Mouse (Mus musculus): ENCODE measurements around the gene Luc7l3. TPM values are rescaled to one million over a fixed set of nuclear protein-coding genes. Genes with fewer than 3 reads are reported as not detected.

Luc7l3 gene
- 5.7 and 14.1 TPM in 2 replicates for polyA plus RNA-seq (2012; rRNA removed; ENCODE audit: low replicate concordance)

DNA sequence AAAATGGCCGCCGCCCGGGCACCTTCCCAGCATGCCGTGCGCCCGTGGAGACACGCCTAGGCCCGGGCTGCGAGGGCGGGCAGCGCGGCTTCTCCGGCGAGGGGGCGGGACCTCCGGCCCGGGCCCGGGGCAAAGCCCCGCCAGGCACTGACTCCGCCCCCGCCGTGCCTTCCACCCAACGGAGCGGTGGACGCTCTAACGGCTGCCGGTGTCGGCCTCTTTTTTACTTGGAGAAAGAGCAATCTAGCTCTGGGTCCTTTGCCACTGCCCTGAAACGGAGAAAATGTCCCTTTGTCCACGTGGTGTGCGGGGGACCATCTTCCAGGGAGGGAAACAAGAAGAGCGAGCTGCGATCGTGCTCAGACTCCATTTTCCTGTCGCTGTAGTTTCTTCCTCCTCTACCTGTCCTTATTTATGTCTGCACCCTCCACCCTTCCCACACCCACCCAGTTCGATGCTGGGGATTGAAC is at the start of gene Luc7l3:
Gene Luc7l3 (minus strand): TSS at position 58 of the 470 bp plus-strand sequence.

DNA sequence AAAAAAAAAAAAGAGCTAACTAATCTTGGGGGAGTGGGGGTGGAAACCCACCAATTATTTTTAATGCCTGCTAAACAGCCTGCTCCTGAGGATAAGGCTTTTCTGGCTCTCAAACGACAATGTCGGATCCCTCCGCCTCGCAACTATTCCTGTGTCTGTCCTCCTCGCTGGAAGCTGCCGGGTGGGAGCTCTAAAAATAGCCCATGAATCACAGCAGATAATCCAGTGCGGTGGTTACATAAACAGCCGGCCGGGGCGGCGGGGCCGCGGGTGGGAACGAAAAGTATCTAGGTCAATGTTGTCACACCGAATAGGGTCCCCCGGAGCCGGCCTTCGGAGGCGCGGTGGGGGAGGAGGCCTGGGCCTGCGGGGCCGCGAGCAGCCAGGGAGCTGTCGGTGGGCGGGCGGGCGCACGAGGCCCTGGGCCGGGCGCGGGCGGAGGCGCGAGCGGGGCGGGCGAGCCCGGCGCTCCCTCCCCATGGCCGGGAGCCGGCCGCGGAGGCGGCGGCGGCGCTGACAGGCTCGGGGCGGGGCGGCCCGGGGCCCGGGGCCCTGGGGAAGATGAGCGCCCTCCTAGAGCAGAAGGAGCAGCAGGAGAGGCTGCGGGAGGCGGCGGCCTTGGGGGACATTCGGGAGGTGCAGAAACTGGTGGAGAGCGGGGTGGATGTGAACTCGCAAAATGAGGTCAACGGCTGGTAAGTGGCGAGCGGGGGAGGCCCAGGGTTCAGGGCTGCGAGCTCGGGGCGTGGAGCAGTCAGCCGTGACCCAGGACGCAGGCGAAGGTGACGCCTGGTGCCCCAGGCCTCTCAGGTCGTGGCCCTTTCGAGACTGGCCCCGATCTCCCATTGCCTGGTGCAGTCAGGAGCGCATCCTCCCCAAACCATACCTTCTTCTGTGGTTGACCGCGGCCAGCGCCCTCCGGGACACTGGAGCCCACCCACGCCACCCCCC is 6.2 kb upstream of the Luc7l3 start, which contains the start of gene Ankrd40:
Gene Ankrd40 (plus strand): TSS at position 309 of the 951 bp plus-strand sequence.

DNA sequence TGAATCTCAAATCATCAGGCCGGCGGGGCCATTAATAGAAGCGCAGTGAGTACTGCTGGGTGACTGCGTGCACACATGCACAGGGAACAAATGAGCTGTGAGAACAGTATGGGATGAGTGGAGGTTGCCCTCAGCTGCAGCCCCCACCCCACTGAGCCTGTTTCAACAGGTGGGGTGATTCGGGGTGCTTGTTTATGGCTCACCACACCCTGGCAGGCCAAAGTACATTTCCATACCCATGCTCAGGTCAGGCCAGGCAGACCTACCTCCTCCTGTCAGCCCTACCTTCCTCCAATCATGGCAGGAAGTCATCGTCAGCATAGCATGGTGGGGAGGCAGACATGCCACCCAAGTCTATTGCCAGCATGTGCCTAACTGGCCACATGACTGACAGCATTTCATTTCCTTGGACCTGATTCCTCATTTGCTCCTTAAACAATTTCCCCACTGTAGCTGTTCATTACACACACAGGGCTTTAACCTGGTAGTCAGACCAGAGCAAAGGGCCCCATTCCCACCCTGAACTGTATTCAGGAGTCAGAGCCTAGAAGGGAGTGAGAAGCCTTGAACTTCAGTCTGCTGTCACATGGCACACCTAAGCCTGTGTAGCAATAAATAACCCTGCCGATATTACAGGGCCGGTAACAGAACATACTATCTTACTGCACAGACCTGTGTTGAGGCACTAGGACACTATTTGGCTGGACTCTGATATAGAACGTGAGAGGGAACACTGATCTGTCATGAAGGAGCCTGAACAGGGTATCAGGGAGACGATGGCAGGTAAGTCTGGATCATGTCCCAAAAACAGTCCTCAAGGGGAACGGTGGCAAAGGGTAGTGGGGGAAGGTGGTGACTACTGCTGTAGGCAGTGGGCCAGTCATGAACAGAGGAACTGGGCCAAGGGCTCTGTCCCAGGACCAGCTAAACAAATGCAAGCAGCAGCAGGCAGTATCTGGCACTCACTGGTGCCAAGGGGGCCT is 40.3 kb downstream of the Luc7l3 start, which contains the start of gene Gm21885:
Gene Gm21885 (plus strand): TSS at position 675 of the 983 bp plus-strand sequence.

DNA sequence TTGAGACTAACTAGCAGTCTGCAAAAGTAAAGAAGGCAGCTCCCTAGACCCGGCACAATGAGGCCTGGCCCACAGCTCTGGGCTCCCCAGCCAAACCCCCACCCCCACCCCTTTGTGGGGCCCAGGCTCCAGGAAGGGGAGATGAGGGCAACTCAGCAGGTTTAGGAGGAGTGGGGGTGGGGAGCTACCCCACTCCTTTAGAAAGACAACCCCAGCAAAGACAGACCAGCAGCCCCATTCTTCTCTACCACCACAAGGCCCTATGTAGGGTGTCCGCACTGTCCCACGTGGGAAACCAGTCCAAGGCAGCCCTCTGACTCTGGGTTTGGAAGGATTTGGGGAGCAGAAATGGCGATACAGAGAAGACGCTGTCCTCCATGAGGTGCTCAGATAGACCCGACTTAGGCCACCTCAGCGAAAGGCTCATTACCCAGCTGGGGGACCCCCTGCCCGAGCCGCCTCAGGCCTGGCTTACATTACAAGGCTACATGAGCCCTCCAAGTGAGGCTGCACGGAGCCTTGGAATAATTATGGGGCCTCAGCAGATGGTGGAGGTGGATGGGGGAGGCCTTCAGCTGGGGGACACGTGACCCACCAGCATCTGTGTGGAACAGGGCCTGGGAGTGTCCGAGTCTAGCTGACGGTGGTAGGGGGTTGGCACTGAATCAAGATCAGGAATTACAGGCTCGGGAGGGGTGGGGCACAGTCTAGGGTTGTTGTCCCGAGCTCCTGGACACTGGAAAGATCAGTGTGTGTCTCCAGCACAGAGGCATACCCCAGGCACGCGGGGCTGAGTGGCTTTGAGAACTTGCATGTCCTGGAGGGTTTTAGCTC is 75.6 kb downstream of the Luc7l3 start, which contains the start of gene Wfikkn2:
Gene Wfikkn2 (minus strand): TSS at position 51 of the 834 bp plus-strand sequence.

Other genes starting within 250 kb of the Luc7l3 start
- 55.1 and 101 TPM in 2 replicates for gene Tob1, start 110.5 kb downstream of the Luc7l3 start, polyA plus RNA-seq (2012; rRNA removed; ENCODE audit: low replicate concordance)
- 0.61 and 2.1 TPM in 2 replicates for gene Wfikkn2, start 76.0 kb downstream of the Luc7l3 start, polyA plus RNA-seq (2012; rRNA removed; ENCODE audit: low replicate concordance)
- gene Gm21885, start 40.1 kb downstream of the Luc7l3 start, polyA plus RNA-seq (2012; rRNA removed; ENCODE audit: low replicate concordance): not detected in 2 replicates
- 131 and 159 TPM in 2 replicates for gene Ankrd40, start 6.0 kb upstream of the Luc7l3 start, polyA plus RNA-seq (2012; rRNA removed; ENCODE audit: low replicate concordance)
- 17.6 and 20.2 TPM in 2 replicates for gene Abcc3, start 71.0 kb upstream of the Luc7l3 start, polyA plus RNA-seq (2012; rRNA removed; ENCODE audit: low replicate concordance)
- gene Cacna1g, start 152.2 kb upstream of the Luc7l3 start, polyA plus RNA-seq (2012; rRNA removed; ENCODE audit: low replicate concordance): 56.3 and 63.6 TPM in 2 replicates
- 0.07 and 0.36 TPM in 2 replicates for gene Spata20, start 164.2 kb upstream of the Luc7l3 start, polyA plus RNA-seq (2012; rRNA removed; ENCODE audit: low replicate concordance)
- gene Epn3, start 178.0 kb upstream of the Luc7l3 start, polyA plus RNA-seq (2012; rRNA removed; ENCODE audit: low replicate concordance): 6.2 and 14.0 TPM in 2 replicates
- gene Mycbpap, start 199.8 kb upstream of the Luc7l3 start, polyA plus RNA-seq (2012; rRNA removed; ENCODE audit: low replicate concordance): 1.2 and 1.5 TPM in 2 replicates
- 10.7 TPM in 2 replicates for gene Rsad1, start 227.3 kb upstream of the Luc7l3 start, polyA plus RNA-seq (2012; rRNA removed; ENCODE audit: low replicate concordance)
- 0.10 and 0.14 TPM in 2 replicates for gene Chad, start 243.1 kb upstream of the Luc7l3 start, polyA plus RNA-seq (2012; rRNA removed; ENCODE audit: low replicate concordance)